Mouse (Mus musculus): ENCODE results near the gene Aff2. TPM values are rescaled to one million over a fixed set of nuclear protein-coding genes. Genes with fewer than 3 reads are reported as not detected.

Aff2 gene
- total and polyA plus RNA-seq, 3 experiments = 1.1 to 3.3 (median 2.0) TPM

GRCm38 (mm10) chrX:69364198-69364597 is 4.1 kb downstream of the Aff2 start:
- Histone ChIP-seq H3K36me3 (ENCODE audit: control insufficient read depth, insufficient read depth, low read length) (no peaks in the 10 kb centered on the region), H3K27me3 (ENCODE audit: control insufficient read depth, insufficient read depth, low read length) (no peaks in the 10 kb centered on the region), H3K27ac (no peak overlapping the region), H3K9ac (ENCODE audit: low read depth, low read length) (no peak overlapping the region), H3K4me1 (ENCODE audit: control insufficient read depth, insufficient read depth, low read length) (no peaks in the 10 kb centered on the region), H3K79me2 (replicated peaks; ENCODE audit: control insufficient read depth, insufficient read depth, low read length) (no peaks in the 10 kb centered on the region), H3K4me3 (no peak overlapping the region)
- no peak for TF ChIP-seq CTCF (IDR thresholded peaks at IDR 0.05)
- no peak for TF ChIP-seq POLR2A (IDR thresholded peaks at IDR 0.05; ENCODE audit: insufficient read depth, low read depth, low read length)
- TF ChIP-seq EP300 (IDR thresholded peaks at IDR 0.05; ENCODE audit: insufficient read depth, low read depth, low read length) = no peak
- 10% methylated on average over 2 of the region's 2 CpGs for WGBS
- no peak for DNase-seq
- intact Hi-C loops (cut with DNase I) = no loop called here

GRCm38 (mm10) chrX:69373341-69373740 is 13.2 kb downstream of the Aff2 start:
- TF ChIP-seq CTCF (IDR thresholded peaks at IDR 0.05) = no peak
- no peak for TF ChIP-seq EP300 (IDR thresholded peaks at IDR 0.05; ENCODE audit: insufficient read depth, low read depth, low read length)
- TF ChIP-seq POLR2A (IDR thresholded peaks at IDR 0.05; ENCODE audit: insufficient read depth, low read depth, low read length) = no peak
- H3K4me3 ChIP-seq = no peak overlapping the region
- H3K4me1 ChIP-seq (ENCODE audit: control insufficient read depth, insufficient read depth, low read length) = no peaks in the 10 kb centered on the region
- no peaks in the 10 kb centered on the region for H3K79me2 ChIP-seq (replicated peaks; ENCODE audit: control insufficient read depth, insufficient read depth, low read length)
- 66% methylated on average over 2 of the region's 2 CpGs for WGBS
- H3K9ac ChIP-seq (ENCODE audit: low read depth, low read length) = no peak overlapping the region
- H3K36me3 ChIP-seq (ENCODE audit: control insufficient read depth, insufficient read depth, low read length) = no peaks in the 10 kb centered on the region
- H3K27ac ChIP-seq = no peak overlapping the region
- intact Hi-C loops (cut with DNase I) = no loop called here
- no peaks in the 10 kb centered on the region for H3K27me3 ChIP-seq (ENCODE audit: control insufficient read depth, insufficient read depth, low read length)
- DNase-seq = no peak

GRCm38 (mm10) chrX:69389738-69390137 is 29.6 kb downstream of the Aff2 start:
- Histone ChIP-seq H3K79me2 (replicated peaks; ENCODE audit: control insufficient read depth, insufficient read depth, low read length) (no peaks in the 10 kb centered on the region), H3K36me3 (ENCODE audit: control insufficient read depth, insufficient read depth, low read length) (no peaks in the 10 kb centered on the region), H3K4me1 (ENCODE audit: control insufficient read depth, insufficient read depth, low read length) (no peaks in the 10 kb centered on the region), H3K27ac (no peak overlapping the region), H3K4me3 (no peak overlapping the region), H3K9ac (ENCODE audit: low read depth, low read length) (no peak overlapping the region), H3K27me3 (ENCODE audit: control insufficient read depth, insufficient read depth, low read length) (no peaks in the 10 kb centered on the region)
- no peak for DNase-seq
- intact Hi-C loops (cut with DNase I) = no loop called here
- TF ChIP-seq EP300 (IDR thresholded peaks at IDR 0.05; ENCODE audit: insufficient read depth, low read depth, low read length) (no peak), CTCF (IDR thresholded peaks at IDR 0.05) (peak; percentile 54)
- 18% methylated on average over 1 of the region's 1 CpGs for WGBS

- Histone ChIP-seq H3K36me3 (ENCODE audit: control insufficient read depth, insufficient read depth, low read length) (no peaks in the 10 kb centered on the region), H3K4me3 (no peak overlapping the region), H3K4me1 (ENCODE audit: control insufficient read depth, insufficient read depth, low read length) (no peaks in the 10 kb centered on the region), H3K27ac (no peak overlapping the region), H3K79me2 (replicated peaks; ENCODE audit: control insufficient read depth, insufficient read depth, low read length) (no peaks in the 10 kb centered on the region), H3K9ac (ENCODE audit: low read depth, low read length) (no peak overlapping the region), H3K27me3 (ENCODE audit: control insufficient read depth, insufficient read depth, low read length) (no peaks in the 10 kb centered on the region)
- TF ChIP-seq CTCF (IDR thresholded peaks at IDR 0.05) (no peak), POLR2A (IDR thresholded peaks at IDR 0.05; ENCODE audit: insufficient read depth, low read depth, low read length) (no peak), EP300 (IDR thresholded peaks at IDR 0.05; ENCODE audit: insufficient read depth, low read depth, low read length) (no peak)
- 39% methylated on average over 1 of the region's 1 CpGs for WGBS
- intact Hi-C loops (cut with DNase I) = no loop called here
- DNase-seq = no peak
Observed at GRCm38 (mm10) chrX:69415043-69415442, 54.9 kb downstream of the Aff2 start.

GRCm38 (mm10) chrX:69438422-69438821 is 78.3 kb downstream of the Aff2 start:
- Histone ChIP-seq H3K36me3 (ENCODE audit: control insufficient read depth, insufficient read depth, low read length) (no peaks in the 10 kb centered on the region), H3K9ac (ENCODE audit: low read depth, low read length) (no peak overlapping the region), H3K79me2 (replicated peaks; ENCODE audit: control insufficient read depth, insufficient read depth, low read length) (no peaks in the 10 kb centered on the region), H3K4me1 (ENCODE audit: control insufficient read depth, insufficient read depth, low read length) (no peaks in the 10 kb centered on the region), H3K4me3 (no peak overlapping the region), H3K27me3 (ENCODE audit: control insufficient read depth, insufficient read depth, low read length) (no peaks in the 10 kb centered on the region), H3K27ac (no peak overlapping the region)
- intact Hi-C loops (cut with DNase I) = no loop called here
- 73% methylated on average over 3 of the region's 3 CpGs for WGBS
- TF ChIP-seq CTCF (IDR thresholded peaks at IDR 0.05) (no peak), POLR2A (IDR thresholded peaks at IDR 0.05; ENCODE audit: insufficient read depth, low read depth, low read length) (no peak), EP300 (IDR thresholded peaks at IDR 0.05; ENCODE audit: insufficient read depth, low read depth, low read length) (no peak)
- DNase-seq = no peak

- H3K27ac ChIP-seq = no peak overlapping the region
- H3K4me3 ChIP-seq = no peak overlapping the region
- H3K79me2 ChIP-seq (replicated peaks; ENCODE audit: control insufficient read depth, insufficient read depth, low read length) = no peaks in the 10 kb centered on the region
- DNase-seq = no peak
- no peaks in the 10 kb centered on the region for H3K4me1 ChIP-seq (ENCODE audit: control insufficient read depth, insufficient read depth, low read length)
- TF ChIP-seq EP300 (IDR thresholded peaks at IDR 0.05; ENCODE audit: insufficient read depth, low read depth, low read length) = no peak
- no peak for TF ChIP-seq POLR2A (IDR thresholded peaks at IDR 0.05; ENCODE audit: insufficient read depth, low read depth, low read length)
- TF ChIP-seq CTCF (IDR thresholded peaks at IDR 0.05) = no peak
- no peak overlapping the region for H3K9ac ChIP-seq (ENCODE audit: low read depth, low read length)
- intact Hi-C loops (cut with DNase I) = no loop called here
- H3K36me3 ChIP-seq (ENCODE audit: control insufficient read depth, insufficient read depth, low read length) = no peaks in the 10 kb centered on the region
- H3K27me3 ChIP-seq (ENCODE audit: control insufficient read depth, insufficient read depth, low read length) = no peaks in the 10 kb centered on the region
Observed at GRCm38 (mm10) chrX:69441937-69442336, 81.8 kb downstream of the Aff2 start.

All from heart, adult 2 months (tissue).